Mouse (Mus musculus) megakaryocyte-erythroid progenitor cell, adult 5-6 weeks (primary cell): ENCODE results near the gene Hist1h2af. TPM values are rescaled to one million over a fixed set of nuclear protein-coding genes. Genes with fewer than 3 reads are reported as not detected.

Source experiments
- total RNA-seq, 2 experiments: library from RNA; stranded (forward) in 1 of 2; stranded (reverse) in 1 of 2; fragments of 200-1000, 215-1000 nt in 1 of 2; fragments of >200 nt in 1 of 2; fragmentation: Nextera tagmentation in 1 of 2; gene quantifications; 2 replicates each; pipeline ENCODE4 v1.2.3; 2014 to 2017

Hist1h2af gene
- total RNA-seq, 2 experiments from 2014 or later = 66.5 to 1,759 TPM

Other genes starting within 250 kb of the Hist1h2af start
Only the 30 nearest of the 34 such genes appear.
- gene Zfp322a, start 164.7 kb upstream of the Hist1h2af start, total RNA-seq (2014; fragmentation: Nextera tagmentation) = 16.0 and 23.2 TPM in 2 replicates
- gene Zfp322a, start 164.7 kb upstream of the Hist1h2af start, total RNA-seq (2017) = 64.7 and 75.8 TPM in 2 replicates
- gene Abt1, start 110.0 kb upstream of the Hist1h2af start, total RNA-seq (2014; fragmentation: Nextera tagmentation) = 8.0 and 10.7 TPM in 2 replicates
- 12.8 and 13.7 TPM in 2 replicates for gene Abt1, start 110.0 kb upstream of the Hist1h2af start, total RNA-seq (2017)
- not detected in 2 replicates for gene Btn1a1, start 68.0 kb upstream of the Hist1h2af start, total RNA-seq (2014; fragmentation: Nextera tagmentation)
- gene Btn1a1, start 68.0 kb upstream of the Hist1h2af start, total RNA-seq (2017) = not detected in 2 replicates
- not detected in 2 replicates for gene Btn2a2, start 45.0 kb upstream of the Hist1h2af start, total RNA-seq (2014; fragmentation: Nextera tagmentation)
- not detected in 2 replicates for gene Btn2a2, start 45.0 kb upstream of the Hist1h2af start, total RNA-seq (2017)
- gene Hist1h4h, start 2.9 kb upstream of the Hist1h2af start, total RNA-seq (2014; fragmentation: Nextera tagmentation) = 115 and 209 TPM in 2 replicates
- 683 and 1,187 TPM in 2 replicates for gene Hist1h4h, start 2.9 kb upstream of the Hist1h2af start, total RNA-seq (2017)
- gene Hist1h3g, start 1.5 kb downstream of the Hist1h2af start, total RNA-seq (2014; fragmentation: Nextera tagmentation) = 189 and 293 TPM in 2 replicates
- gene Hist1h3g, start 1.5 kb downstream of the Hist1h2af start, total RNA-seq (2017) = 189 and 625 TPM in 2 replicates
- 31.9 and 110 TPM in 2 replicates for gene Hist1h2bh, start 9.5 kb downstream of the Hist1h2af start, total RNA-seq (2014; fragmentation: Nextera tagmentation)
- gene Hist1h2bh, start 9.5 kb downstream of the Hist1h2af start, total RNA-seq (2017) = 85.7 and 165 TPM in 2 replicates
- 31.6 and 53.6 TPM in 2 replicates for gene Hist1h3f, start 10.1 kb downstream of the Hist1h2af start, total RNA-seq (2014; fragmentation: Nextera tagmentation)
- gene Hist1h3f, start 10.1 kb downstream of the Hist1h2af start, total RNA-seq (2017) = 69.9 and 132 TPM in 2 replicates
- 281 and 340 TPM in 2 replicates for gene Hist1h4f, start 17.7 kb downstream of the Hist1h2af start, total RNA-seq (2014; fragmentation: Nextera tagmentation)
- gene Hist1h4f, start 17.7 kb downstream of the Hist1h2af start, total RNA-seq (2017) = 1,052 and 1,693 TPM in 2 replicates
- gene Hist1h1d, start 19.4 kb downstream of the Hist1h2af start, total RNA-seq (2014; fragmentation: Nextera tagmentation) = 29.5 and 42.3 TPM in 2 replicates
- gene Hist1h1d, start 19.4 kb downstream of the Hist1h2af start, total RNA-seq (2017) = 81.4 and 84.0 TPM in 2 replicates
- gene Hist1h3e, start 28.5 kb downstream of the Hist1h2af start, total RNA-seq (2014; fragmentation: Nextera tagmentation) = 124 and 193 TPM in 2 replicates
- 254 and 322 TPM in 2 replicates for gene Hist1h3e, start 28.5 kb downstream of the Hist1h2af start, total RNA-seq (2017)
- gene Hist1h2ae, start 37.3 kb downstream of the Hist1h2af start, total RNA-seq (2014; fragmentation: Nextera tagmentation) = 5.7 and 12.6 TPM in 2 replicates
- 237 and 359 TPM in 2 replicates for gene Hist1h2ae, start 37.3 kb downstream of the Hist1h2af start, total RNA-seq (2017)
- 386 and 627 TPM in 2 replicates for gene Hist1h2bg, start 37.5 kb downstream of the Hist1h2af start, total RNA-seq (2014; fragmentation: Nextera tagmentation)
- 891 and 1,210 TPM in 2 replicates for gene Hist1h2bg, start 37.5 kb downstream of the Hist1h2af start, total RNA-seq (2017)
- 342 and 512 TPM in 2 replicates for gene Hist1h2bf, start 40.3 kb downstream of the Hist1h2af start, total RNA-seq (2014; fragmentation: Nextera tagmentation)
- 329 and 662 TPM in 2 replicates for gene Hist1h2bf, start 40.3 kb downstream of the Hist1h2af start, total RNA-seq (2017)
- 1.4 and 11.1 TPM in 2 replicates for gene Hist1h2ad, start 40.5 kb downstream of the Hist1h2af start, total RNA-seq (2014; fragmentation: Nextera tagmentation)
- 1,263 and 1,317 TPM in 2 replicates for gene Hist1h2ad, start 40.5 kb downstream of the Hist1h2af start, total RNA-seq (2017)
- gene Hist1h3d, start 41.9 kb downstream of the Hist1h2af start, total RNA-seq (2014; fragmentation: Nextera tagmentation) = 123 and 185 TPM in 2 replicates
- gene Hist1h3d, start 41.9 kb downstream of the Hist1h2af start, total RNA-seq (2017) = 84.0 and 189 TPM in 2 replicates
- gene Hist1h4d, start 47.7 kb downstream of the Hist1h2af start, total RNA-seq (2014; fragmentation: Nextera tagmentation) = 470 and 507 TPM in 2 replicates
- 756 and 1,171 TPM in 2 replicates for gene Hist1h4d, start 47.7 kb downstream of the Hist1h2af start, total RNA-seq (2017)
- 26.9 and 37.8 TPM in 2 replicates for gene Hist1h2be, start 87.2 kb downstream of the Hist1h2af start, total RNA-seq (2014; fragmentation: Nextera tagmentation)
- 47.9 and 73.4 TPM in 2 replicates for gene Hist1h2be, start 87.2 kb downstream of the Hist1h2af start, total RNA-seq (2017)
- 289 and 399 TPM in 2 replicates for gene Hist1h1e, start 88.7 kb downstream of the Hist1h2af start, total RNA-seq (2014; fragmentation: Nextera tagmentation)
- 199 and 265 TPM in 2 replicates for gene Hist1h1e, start 88.7 kb downstream of the Hist1h2af start, total RNA-seq (2017)
- gene Hist1h2ac, start 150.0 kb downstream of the Hist1h2af start, total RNA-seq (2014; fragmentation: Nextera tagmentation) = 3.8 and 6.0 TPM in 2 replicates
- 56.0 and 87.4 TPM in 2 replicates for gene Hist1h2ac, start 150.0 kb downstream of the Hist1h2af start, total RNA-seq (2017)
- 74.9 and 133 TPM in 2 replicates for gene Hist1h2bc, start 150.3 kb downstream of the Hist1h2af start, total RNA-seq (2014; fragmentation: Nextera tagmentation)
- 136 and 209 TPM in 2 replicates for gene Hist1h2bc, start 150.3 kb downstream of the Hist1h2af start, total RNA-seq (2017)
- 1.3 TPM in 1 of 2 replicates, not detected in the other for gene Hist1h1t, start 161.9 kb downstream of the Hist1h2af start, total RNA-seq (2014; fragmentation: Nextera tagmentation)
- 1.3 TPM in 1 of 2 replicates, not detected in the other for gene Hist1h1t, start 161.9 kb downstream of the Hist1h2af start, total RNA-seq (2017)
- 153 and 163 TPM in 2 replicates for gene Hist1h4c, start 164.5 kb downstream of the Hist1h2af start, total RNA-seq (2014; fragmentation: Nextera tagmentation)
- 166 and 397 TPM in 2 replicates for gene Hist1h4c, start 164.5 kb downstream of the Hist1h2af start, total RNA-seq (2017)
- not detected in 2 replicates for gene Hfe, start 176.9 kb downstream of the Hist1h2af start, total RNA-seq (2014; fragmentation: Nextera tagmentation)
- gene Hfe, start 176.9 kb downstream of the Hist1h2af start, total RNA-seq (2017) = 0.27 and 1.9 TPM in 2 replicates
- 152 and 164 TPM in 2 replicates for gene Hist1h1c, start 204.9 kb downstream of the Hist1h2af start, total RNA-seq (2014; fragmentation: Nextera tagmentation)
- 474 and 577 TPM in 2 replicates for gene Hist1h1c, start 204.9 kb downstream of the Hist1h2af start, total RNA-seq (2017)
- 81.7 and 130 TPM in 2 replicates for gene Hist1h3c, start 211.7 kb downstream of the Hist1h2af start, total RNA-seq (2014; fragmentation: Nextera tagmentation)
- 369 and 555 TPM in 2 replicates for gene Hist1h3c, start 211.7 kb downstream of the Hist1h2af start, total RNA-seq (2017)
- 322 and 625 TPM in 2 replicates for gene Hist1h2bb, start 212.8 kb downstream of the Hist1h2af start, total RNA-seq (2014; fragmentation: Nextera tagmentation)
- 4,065 and 6,565 TPM in 2 replicates for gene Hist1h2bb, start 212.8 kb downstream of the Hist1h2af start, total RNA-seq (2017)
- 69.7 and 80.3 TPM in 2 replicates for gene Hist1h2ab, start 217.2 kb downstream of the Hist1h2af start, total RNA-seq (2014; fragmentation: Nextera tagmentation)
- gene Hist1h2ab, start 217.2 kb downstream of the Hist1h2af start, total RNA-seq (2017) = 1,316 and 2,308 TPM in 2 replicates
- 324 and 486 TPM in 2 replicates for gene Hist1h3b, start 218.4 kb downstream of the Hist1h2af start, total RNA-seq (2014; fragmentation: Nextera tagmentation)
- 276 and 731 TPM in 2 replicates for gene Hist1h3b, start 218.4 kb downstream of the Hist1h2af start, total RNA-seq (2017)
- gene Hist1h4b, start 223.1 kb downstream of the Hist1h2af start, total RNA-seq (2014; fragmentation: Nextera tagmentation) = 164 and 186 TPM in 2 replicates
- 396 and 733 TPM in 2 replicates for gene Hist1h4b, start 223.1 kb downstream of the Hist1h2af start, total RNA-seq (2017)